Mouse (Mus musculus): ENCODE data around the gene Zfp512b.

The Zfp512b gene

GRCm38 (mm10) chr2:181589011-181589731 lies 3.4 kb downstream of the Zfp512b start:
- no peak for DNase-seq

- no peak for DNase-seq
These were observed 4.3 kb downstream of the Zfp512b start for GRCm38 (mm10) chr2:181588229-181588780.

GRCm38 (mm10) chr2:181587796-181588195 lies 4.8 kb downstream of the Zfp512b start:
- DNase-seq, result no peak

GRCm38 (mm10) chr2:181586124-181586523 lies 6.5 kb downstream of the Zfp512b start:
- DNase-seq, result no peak

- DNase-seq, result no peak
These were observed 7.1 kb downstream of the Zfp512b start for GRCm38 (mm10) chr2:181585506-181585905.

GRCm38 (mm10) chr2:181584411-181584942 lies 8.1 kb downstream of the Zfp512b start, which contains the start of gene Uckl1:
Uckl1 (minus strand) TSS chr2:181584892.
- DNase-seq, result no peak

GRCm38 (mm10) chr2:181583460-181584257 lies 8.9 kb downstream of the Zfp512b start:
- no peak for DNase-seq

GRCm38 (mm10) chr2:181582939-181583338 lies 9.7 kb downstream of the Zfp512b start:
- no peak for DNase-seq

- DNase-seq, result peak in 1 of 2 experiments; percentile 10
These were observed 10.2 kb downstream of the Zfp512b start for GRCm38 (mm10) chr2:181582358-181582757.

- DNase-seq, result peak; percentile 85 to 87
These were observed 11.0 kb downstream of the Zfp512b start for GRCm38 (mm10) chr2:181581402-181582120.

GRCm38 (mm10) chr2:181581016-181581401 lies 11.6 kb downstream of the Zfp512b start:
- DNase-seq, result peak; percentile 81 to 83

- DNase-seq, result peak in 1 of 2 experiments; percentile 3
These were observed 12.4 kb downstream of the Zfp512b start for GRCm38 (mm10) chr2:181580131-181580772.

- DNase-seq, result no peak
These were observed 12.9 kb downstream of the Zfp512b start for GRCm38 (mm10) chr2:181579681-181580080.

- DNase-seq, result peak; percentile 6 to 13
These were observed 13.6 kb downstream of the Zfp512b start for GRCm38 (mm10) chr2:181578790-181579618.

- peak; percentile 47 to 49 for DNase-seq
These were observed 14.5 kb downstream of the Zfp512b start for GRCm38 (mm10) chr2:181577981-181578581.

- peak; percentile 3 to 12 for DNase-seq
These were observed 15.5 kb downstream of the Zfp512b start for GRCm38 (mm10) chr2:181577126-181577525.

- peak in 1 of 2 experiments; percentile 0 for DNase-seq
These were observed 16.0 kb downstream of the Zfp512b start for GRCm38 (mm10) chr2:181576613-181577012.

GRCm38 (mm10) chr2:181574921-181575545 lies 17.6 kb downstream of the Zfp512b start:
- DNase-seq, result no peak

- DNase-seq, result peak in 1 of 2 experiments; percentile 3
These were observed 18.6 kb downstream of the Zfp512b start for GRCm38 (mm10) chr2:181573961-181574360.
